Mouse (Mus musculus): Measurements from ENCODE around the gene Wdr63. TPM values are rescaled to one million over a fixed set of nuclear protein-coding genes. Genes with fewer than 3 reads are reported as not detected.

The Wdr63 gene
- polyA plus RNA-seq, 1 experiment from 2014 or later = 0.62 TPM

GRCm38 (mm10) chr3:146029234-146029633 is 78.7 kb downstream of the Wdr63 start:
- H3K4me1 ChIP-seq (replicated peaks; ENCODE audit: control insufficient read depth, insufficient read depth, low read length) = peaks cover 2% of the 10 kb centered on the region; the same call in 1 of the 2 replicates
- no peaks in the 10 kb centered on the region for H3K27me3 ChIP-seq (replicated peaks; ENCODE audit: control insufficient read depth, insufficient read depth, low read length)
- WGBS = 88% methylated on average over 3 of the region's 3 CpGs
- no peak overlapping the region for H3K4me3 ChIP-seq (replicated peaks; ENCODE audit: low read length)
- no peak for ATAC-seq
- no peak overlapping the region for H3K9ac ChIP-seq (replicated peaks; ENCODE audit: low read depth, low read length)
- H3K36me3 ChIP-seq (ENCODE audit: control insufficient read depth, insufficient read depth) = no peaks in the 10 kb centered on the region
- H3K4me2 ChIP-seq (ENCODE audit: low read length) = no peak overlapping the region
- H3K27ac ChIP-seq (ENCODE audit: low read length) = no peak overlapping the region
- H3K9me3 ChIP-seq (ENCODE audit: control insufficient read depth, low read length) = 0 out of 2 replicates have a peak, but pooled peaks cover 2% of the 10 kb centered on the region

- Histone ChIP-seq H3K4me1 (replicated peaks; ENCODE audit: control insufficient read depth, insufficient read depth, low read length) (peaks cover 2% of the 10 kb centered on the region; the same call in 1 of the 2 replicates), H3K4me3 (replicated peaks; ENCODE audit: low read length) (no peak overlapping the region), H3K27me3 (replicated peaks; ENCODE audit: control insufficient read depth, insufficient read depth, low read length) (no peaks in the 10 kb centered on the region), H3K9ac (replicated peaks; ENCODE audit: low read depth, low read length) (no peak overlapping the region), H3K27ac (ENCODE audit: low read length) (no peak overlapping the region), H3K4me2 (ENCODE audit: low read length) (no peak overlapping the region), H3K9me3 (ENCODE audit: control insufficient read depth, low read length) (0 out of 2 replicates have a peak, but pooled peaks cover 2% of the 10 kb centered on the region), H3K36me3 (ENCODE audit: control insufficient read depth, insufficient read depth) (no peaks in the 10 kb centered on the region)
- WGBS = 88% methylated on average over 2 of the region's 2 CpGs
- no peak for ATAC-seq
Measured at GRCm38 (mm10) chr3:146028406-146028805, 79.5 kb downstream of the Wdr63 start.

GRCm38 (mm10) chr3:146027116-146027515 is 80.8 kb downstream of the Wdr63 start:
- no peaks in the 10 kb centered on the region for H3K9me3 ChIP-seq (ENCODE audit: control insufficient read depth, low read length)
- H3K4me3 ChIP-seq (replicated peaks; ENCODE audit: low read length) = no peak overlapping the region
- H3K27ac ChIP-seq (ENCODE audit: low read length) = no peak overlapping the region
- peaks cover 2% of the 10 kb centered on the region; the same call in 1 of the 2 replicates for H3K4me1 ChIP-seq (replicated peaks; ENCODE audit: control insufficient read depth, insufficient read depth, low read length)
- H3K4me2 ChIP-seq (ENCODE audit: low read length) = no peak overlapping the region
- 46% methylated on average over 6 of the region's 6 CpGs for WGBS
- no peaks in the 10 kb centered on the region for H3K36me3 ChIP-seq (ENCODE audit: control insufficient read depth, insufficient read depth)
- no peaks in the 10 kb centered on the region for H3K27me3 ChIP-seq (replicated peaks; ENCODE audit: control insufficient read depth, insufficient read depth, low read length)
- no peak for ATAC-seq
- H3K9ac ChIP-seq (replicated peaks; ENCODE audit: low read depth, low read length) = no peak overlapping the region

- no peak for ATAC-seq
- no peak overlapping the region for H3K4me3 ChIP-seq (replicated peaks; ENCODE audit: low read length)
- no peak overlapping the region for H3K4me2 ChIP-seq (ENCODE audit: low read length)
- H3K4me1 ChIP-seq (replicated peaks; ENCODE audit: control insufficient read depth, insufficient read depth, low read length) = peaks cover 1% of the 10 kb centered on the region; the same call in 1 of the 2 replicates
- no peaks in the 10 kb centered on the region for H3K27me3 ChIP-seq (replicated peaks; ENCODE audit: control insufficient read depth, insufficient read depth, low read length)
- no peaks in the 10 kb centered on the region for H3K36me3 ChIP-seq (ENCODE audit: control insufficient read depth, insufficient read depth)
- 96% methylated on average over 6 of the region's 6 CpGs for WGBS
- H3K27ac ChIP-seq (ENCODE audit: low read length) = no peak overlapping the region
- no peak overlapping the region for H3K9ac ChIP-seq (replicated peaks; ENCODE audit: low read depth, low read length)
- H3K9me3 ChIP-seq (ENCODE audit: control insufficient read depth, low read length) = no peaks in the 10 kb centered on the region
Measured at GRCm38 (mm10) chr3:146025499-146025898, 82.4 kb downstream of the Wdr63 start.

- no peak overlapping the region for H3K9ac ChIP-seq (replicated peaks; ENCODE audit: low read depth, low read length)
- 91% methylated on average over 7 of the region's 7 CpGs for WGBS
- H3K27ac ChIP-seq (ENCODE audit: low read length) = no peak overlapping the region
- no peaks in the 10 kb centered on the region for H3K4me1 ChIP-seq (replicated peaks; ENCODE audit: control insufficient read depth, insufficient read depth, low read length)
- H3K4me3 ChIP-seq (replicated peaks; ENCODE audit: low read length) = no peak overlapping the region
- no peaks in the 10 kb centered on the region for H3K36me3 ChIP-seq (ENCODE audit: control insufficient read depth, insufficient read depth)
- H3K4me2 ChIP-seq (ENCODE audit: low read length) = no peak overlapping the region
- no peaks in the 10 kb centered on the region for H3K9me3 ChIP-seq (ENCODE audit: control insufficient read depth, low read length)
- H3K27me3 ChIP-seq (replicated peaks; ENCODE audit: control insufficient read depth, insufficient read depth, low read length) = no peaks in the 10 kb centered on the region
- no peak for ATAC-seq
Measured at GRCm38 (mm10) chr3:146024746-146025145, 83.2 kb downstream of the Wdr63 start.

GRCm38 (mm10) chr3:146022232-146022631 is 85.7 kb downstream of the Wdr63 start:
- Histone ChIP-seq H3K9me3 (ENCODE audit: control insufficient read depth, low read length) (no peaks in the 10 kb centered on the region), H3K9ac (replicated peaks; ENCODE audit: low read depth, low read length) (no peak overlapping the region), H3K27ac (ENCODE audit: low read length) (no peak overlapping the region), H3K36me3 (ENCODE audit: control insufficient read depth, insufficient read depth) (no peaks in the 10 kb centered on the region), H3K4me1 (replicated peaks; ENCODE audit: control insufficient read depth, insufficient read depth, low read length) (0 out of 2 replicates have a peak, but pooled peaks cover 2% of the 10 kb centered on the region), H3K4me3 (replicated peaks; ENCODE audit: low read length) (no peak overlapping the region), H3K27me3 (replicated peaks; ENCODE audit: control insufficient read depth, insufficient read depth, low read length) (no peaks in the 10 kb centered on the region), H3K4me2 (ENCODE audit: low read length) (no peak overlapping the region)
- ATAC-seq = no peak
- 94% methylated on average over 9 of the region's 9 CpGs for WGBS

- no peak overlapping the region for H3K4me2 ChIP-seq (ENCODE audit: low read length)
- H3K4me3 ChIP-seq (replicated peaks; ENCODE audit: low read length) = no peak overlapping the region
- 53% methylated on average over 9 of the region's 9 CpGs for WGBS
- peaks cover 5% of the 10 kb centered on the region for H3K36me3 ChIP-seq (ENCODE audit: control insufficient read depth, insufficient read depth)
- 0 out of 2 replicates have a peak, but pooled peaks have one; percentile 23 for ATAC-seq
- no peak overlapping the region for H3K9ac ChIP-seq (replicated peaks; ENCODE audit: low read depth, low read length)
- H3K4me1 ChIP-seq (replicated peaks; ENCODE audit: control insufficient read depth, insufficient read depth, low read length) = 0 out of 2 replicates have a peak, but pooled peaks cover 2% of the 10 kb centered on the region
- no peaks in the 10 kb centered on the region for H3K9me3 ChIP-seq (ENCODE audit: control insufficient read depth, low read length)
- H3K27me3 ChIP-seq (replicated peaks; ENCODE audit: control insufficient read depth, insufficient read depth, low read length) = no peaks in the 10 kb centered on the region
- H3K27ac ChIP-seq (ENCODE audit: low read length) = no peak overlapping the region
Measured at GRCm38 (mm10) chr3:146017521-146017920, 90.4 kb downstream of the Wdr63 start.

- Histone ChIP-seq H3K4me1 (replicated peaks; ENCODE audit: control insufficient read depth, insufficient read depth, low read length) (0 out of 2 replicates have a peak, but pooled peaks cover 2% of the 10 kb centered on the region), H3K36me3 (ENCODE audit: control insufficient read depth, insufficient read depth) (peaks cover 5% of the 10 kb centered on the region), H3K27ac (ENCODE audit: low read length) (no peak overlapping the region), H3K9me3 (ENCODE audit: control insufficient read depth, low read length) (no peaks in the 10 kb centered on the region), H3K9ac (replicated peaks; ENCODE audit: low read depth, low read length) (no peak overlapping the region), H3K4me2 (ENCODE audit: low read length) (no peak overlapping the region), H3K27me3 (replicated peaks; ENCODE audit: control insufficient read depth, insufficient read depth, low read length) (no peaks in the 10 kb centered on the region), H3K4me3 (replicated peaks; ENCODE audit: low read length) (no peak overlapping the region)
- ATAC-seq = peak; percentile 28; the same call in 1 of the 2 replicates
- WGBS = 83% methylated on average over 13 of the region's 13 CpGs
Measured at GRCm38 (mm10) chr3:146016979-146017378, 91.0 kb downstream of the Wdr63 start.

- Histone ChIP-seq H3K27ac (ENCODE audit: low read length) (no peak overlapping the region), H3K9ac (replicated peaks; ENCODE audit: low read depth, low read length) (no peak overlapping the region), H3K4me2 (ENCODE audit: low read length) (no peak overlapping the region), H3K9me3 (ENCODE audit: control insufficient read depth, low read length) (no peaks in the 10 kb centered on the region), H3K4me1 (replicated peaks; ENCODE audit: control insufficient read depth, insufficient read depth, low read length) (0 out of 2 replicates have a peak, but pooled peaks cover 2% of the 10 kb centered on the region), H3K27me3 (replicated peaks; ENCODE audit: control insufficient read depth, insufficient read depth, low read length) (no peaks in the 10 kb centered on the region), H3K4me3 (replicated peaks; ENCODE audit: low read length) (no peak overlapping the region), H3K36me3 (ENCODE audit: control insufficient read depth, insufficient read depth) (peaks cover 5% of the 10 kb centered on the region)
- 95% methylated on average over 12 of the region's 12 CpGs for WGBS
- ATAC-seq = no peak
Measured at GRCm38 (mm10) chr3:146014321-146014720, 93.6 kb downstream of the Wdr63 start.

- Histone ChIP-seq H3K9me3 (ENCODE audit: control insufficient read depth, low read length) (no peaks in the 10 kb centered on the region), H3K4me3 (replicated peaks; ENCODE audit: low read length) (no peak overlapping the region)
- WGBS = 92% methylated on average over 7 of the region's 7 CpGs
Measured at GRCm38 (mm10) chr3:146013490-146013889, 94.4 kb downstream of the Wdr63 start.

More at GRCm38 (mm10) chr3:146013490-146013889, 94.4 kb downstream of the Wdr63 start:
- Histone ChIP-seq H3K4me1 (replicated peaks; ENCODE audit: control insufficient read depth, insufficient read depth, low read length) (0 out of 2 replicates have a peak, but pooled peaks cover 2% of the 10 kb centered on the region), H3K4me2 (ENCODE audit: low read length) (no peak overlapping the region), H3K27ac (ENCODE audit: low read length) (no peak overlapping the region), H3K9ac (replicated peaks; ENCODE audit: low read depth, low read length) (no peak overlapping the region), H3K27me3 (replicated peaks; ENCODE audit: control insufficient read depth, insufficient read depth, low read length) (no peaks in the 10 kb centered on the region), H3K36me3 (ENCODE audit: control insufficient read depth, insufficient read depth) (peaks cover 5% of the 10 kb centered on the region)
- no peak for ATAC-seq

Data from forebrain, embryonic 16.5 days (tissue).